8 mouse cellular contexts compared by ENCODE assay signal in the genomic region with DNA sequence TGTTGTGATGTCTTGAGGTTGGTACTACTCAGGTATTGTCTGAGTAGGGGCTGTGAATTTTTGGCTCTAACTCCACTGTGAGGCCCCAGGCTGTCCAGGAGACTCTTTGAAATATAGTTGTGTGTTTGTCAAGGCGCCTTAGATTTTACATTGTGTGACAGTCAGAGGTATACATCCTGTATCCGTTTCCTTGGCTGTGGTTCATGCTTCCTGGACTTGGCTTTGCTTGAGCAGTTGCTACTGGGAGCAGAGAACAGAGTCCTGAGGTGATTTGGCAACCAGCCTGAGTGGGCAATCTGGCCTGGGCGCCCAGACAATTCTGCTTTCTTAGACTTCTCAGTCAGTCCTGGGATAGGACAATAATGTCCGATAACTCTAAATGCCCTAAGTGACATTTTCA. TPM values are rescaled to one million over a fixed set of nuclear protein-coding genes. Genes with fewer than 3 reads are reported as not detected.
DNase-seq lines count a peak whose midpoint lies in the region; ATAC-seq and TF ChIP-seq lines count a peak whose summit lies in the region.

No protein-coding gene starts in this region.

- TF ChIP-seq CTCF in intestine, postnatal 0 days (IDR thresholded peaks at IDR 0.05; ENCODE audit: low read depth): no peak
- TF ChIP-seq CTCF in lung, postnatal 0 days (IDR thresholded peaks at IDR 0.05): no peak

- H3K9ac ChIP-seq in neural tube, embryonic 13.5 days: no peak overlapping the region
- no peak overlapping the region for H3K9ac ChIP-seq in intestine, postnatal 0 days (ENCODE audit: low read depth, low read length)
- no peak overlapping the region for H3K9ac ChIP-seq in lung, postnatal 0 days (replicated peaks; ENCODE audit: low read depth)

- no peaks in the 10 kb centered on the region for H3K36me3 ChIP-seq in neural tube, embryonic 13.5 days
- H3K36me3 ChIP-seq in intestine, postnatal 0 days (ENCODE audit: control insufficient read depth, insufficient read depth): no peaks in the 10 kb centered on the region
- peaks cover 7% of the 10 kb centered on the region; the same call in 1 of the 2 replicates for H3K36me3 ChIP-seq in lung, postnatal 0 days (ENCODE audit: insufficient read depth, low read length)

- 0 out of 2 replicates have a peak overlapping the region, but pooled peaks have one; percentile 2 for H3K4me2 ChIP-seq in neural tube, embryonic 13.5 days
- no peak overlapping the region for H3K4me2 ChIP-seq in intestine, postnatal 0 days (replicated peaks; ENCODE audit: low read depth)
- no peak overlapping the region for H3K4me2 ChIP-seq in lung, postnatal 0 days (replicated peaks; ENCODE audit: low read depth, low read length)

- H3K27me3 ChIP-seq in neural tube, embryonic 13.5 days: no peaks in the 10 kb centered on the region
- no peaks in the 10 kb centered on the region for H3K27me3 ChIP-seq in intestine, postnatal 0 days (replicated peaks; ENCODE audit: control insufficient read depth, insufficient read depth, low read length)
- H3K27me3 ChIP-seq in lung, postnatal 0 days (replicated peaks; ENCODE audit: insufficient read depth, low read length): no peaks in the 10 kb centered on the region

- H3K4me1 ChIP-seq in neural tube, embryonic 13.5 days (replicated peaks): peaks cover 64% of the 10 kb centered on the region
- peaks cover 10% of the 10 kb centered on the region; the same call in 1 of the 2 replicates for H3K4me1 ChIP-seq in intestine, postnatal 0 days (replicated peaks; ENCODE audit: control insufficient read depth, insufficient read depth, low read length)
- H3K4me1 ChIP-seq in lung, postnatal 0 days (ENCODE audit: insufficient read depth, low read depth, low read length): peaks cover 14% of the 10 kb centered on the region; the same call in 1 of the 2 replicates

- TF ChIP-seq EP300 in lung, postnatal 0 days (IDR thresholded peaks at IDR 0.05): peak; percentile 84

- DNase-seq in neural tube, embryonic 10.5 days (ENCODE audit: extremely low spot score, low spot score): no peak
- peak; percentile 97 for DNase-seq in cerebellum, adult 9-11 months
- DNase-seq in lung, postnatal 0 days (ENCODE audit: low spot score): peak; percentile 70
- DNase-seq in frontal cortex, postnatal 36 days (ENCODE audit: low spot score in 2 of 2): no peak

- 51% methylated on average over 4 of the region's 4 CpGs for WGBS in neural tube, embryonic 13.5 days
- 48% methylated on average over 4 of the region's 4 CpGs for WGBS in intestine, postnatal 0 days
- 27% methylated on average over 4 of the region's 4 CpGs for WGBS in lung, postnatal 0 days

- H3K4me3 ChIP-seq in neural tube, embryonic 13.5 days: no peak overlapping the region
- no peak overlapping the region for H3K4me3 ChIP-seq in intestine, postnatal 0 days (ENCODE audit: low read depth, low read length)
- no peak overlapping the region for H3K4me3 ChIP-seq in lung, postnatal 0 days (ENCODE audit: low read depth, low read length)

- H3K9me3 ChIP-seq in neural tube, embryonic 13.5 days: no peaks in the 10 kb centered on the region
- H3K9me3 ChIP-seq in intestine, postnatal 0 days (ENCODE audit: control insufficient read depth): no peaks in the 10 kb centered on the region
- no peaks in the 10 kb centered on the region for H3K9me3 ChIP-seq in lung, postnatal 0 days (ENCODE audit: low read length)

- ATAC-seq in neural tube, embryonic 13.5 days (ENCODE audit: low read depth): no peak
- ATAC-seq in intestine, postnatal 0 days: no peak
- peak; percentile 40 for ATAC-seq in lung, postnatal 0 days
- no peak for ATAC-seq in erythroblast, adult 5-6 weeks (replicated peaks; ENCODE audit: low FRiP score, poor library complexity, severe bottlenecking)
- no peak for ATAC-seq in activated CD4-positive, CD25-positive, alpha-beta regulatory T cell, adult 4 months

- H3K27ac ChIP-seq in neural tube, embryonic 13.5 days (replicated peaks): peak overlapping the region; percentile 29
- H3K27ac ChIP-seq in intestine, postnatal 0 days (ENCODE audit: low read depth, low read length): peak overlapping the region; percentile 16; the same call in 1 of the 2 replicates
- 0 out of 2 replicates have a peak overlapping the region, but pooled peaks have one; percentile 16 for H3K27ac ChIP-seq in lung, postnatal 0 days (ENCODE audit: low read length)

RNA-seq across cellular contexts. Expression of a gene that starts 5.3 kb away (rescaled TPM):
- polyA plus RNA-seq in neural tube, embryonic 13.5 days (2015; fragmentation: Nextera tagmentation; extraction: Ambion mirVana): 63.1 and 69.1 TPM in 2 replicates
- polyA plus RNA-seq in intestine, postnatal 0 days (2015; fragmentation: Nextera tagmentation; extraction: Ambion mirVana): 40.3 and 46.4 TPM in 2 replicates
- 77.8 and 79.6 TPM in 2 replicates for polyA plus RNA-seq in lung, postnatal 0 days (2015; fragmentation: Nextera tagmentation; extraction: Ambion mirVana)
- total RNA-seq in erythroblast, adult 5-6 weeks (2015; ENCODE audit: low replicate concordance): 263 and 430 TPM in 2 replicates
- 228 and 241 TPM in 2 replicates for total RNA-seq in erythroblast, adult 5-6 weeks (2017; ENCODE audit: low replicate concordance)
- polyA plus RNA-seq in activated CD4-positive, CD25-positive, alpha-beta regulatory T cell, adult 4 months (2017; shearing (Covaris generic)): 100 to 1,000 TPM; 135 to 188 TPM

RNA-seq across cellular contexts. Expression of a gene that starts 34.9 kb away (rescaled TPM):
- 0.64 and 0.95 TPM in 2 replicates for polyA plus RNA-seq in neural tube, embryonic 13.5 days (2015; fragmentation: Nextera tagmentation; extraction: Ambion mirVana)
- 0.26 TPM in 2 replicates for polyA plus RNA-seq in intestine, postnatal 0 days (2015; fragmentation: Nextera tagmentation; extraction: Ambion mirVana)
- polyA plus RNA-seq in lung, postnatal 0 days (2015; fragmentation: Nextera tagmentation; extraction: Ambion mirVana): 0.24 and 0.31 TPM in 2 replicates
- 0.84 and 1.9 TPM in 2 replicates for total RNA-seq in erythroblast, adult 5-6 weeks (2015; ENCODE audit: low replicate concordance)
- 2.8 and 4.7 TPM in 2 replicates for total RNA-seq in erythroblast, adult 5-6 weeks (2017; ENCODE audit: low replicate concordance)
- polyA plus RNA-seq in activated CD4-positive, CD25-positive, alpha-beta regulatory T cell, adult 4 months (2017; shearing (Covaris generic)): under 1 TPM in 1 of 2 experiments, not detected in 1; 0.13 TPM

Comparison
In these comparisons a context has a peak if more than half of its experiments do, and no peak if none do; other contexts are left out.
1. DNase-seq: peak in cerebellum, adult 9-11 months (single experiment) and lung, postnatal 0 days (single experiment); none in neural tube, embryonic 10.5 days (single experiment) and frontal cortex, postnatal 36 days (0 of 2).
2. Peak in every context shown above with its lines, with median percentiles within 50 percentile points of each other: H3K27ac ChIP-seq.